ENCODE assay signal across 15 mouse cellular contexts in the genomic region with DNA sequence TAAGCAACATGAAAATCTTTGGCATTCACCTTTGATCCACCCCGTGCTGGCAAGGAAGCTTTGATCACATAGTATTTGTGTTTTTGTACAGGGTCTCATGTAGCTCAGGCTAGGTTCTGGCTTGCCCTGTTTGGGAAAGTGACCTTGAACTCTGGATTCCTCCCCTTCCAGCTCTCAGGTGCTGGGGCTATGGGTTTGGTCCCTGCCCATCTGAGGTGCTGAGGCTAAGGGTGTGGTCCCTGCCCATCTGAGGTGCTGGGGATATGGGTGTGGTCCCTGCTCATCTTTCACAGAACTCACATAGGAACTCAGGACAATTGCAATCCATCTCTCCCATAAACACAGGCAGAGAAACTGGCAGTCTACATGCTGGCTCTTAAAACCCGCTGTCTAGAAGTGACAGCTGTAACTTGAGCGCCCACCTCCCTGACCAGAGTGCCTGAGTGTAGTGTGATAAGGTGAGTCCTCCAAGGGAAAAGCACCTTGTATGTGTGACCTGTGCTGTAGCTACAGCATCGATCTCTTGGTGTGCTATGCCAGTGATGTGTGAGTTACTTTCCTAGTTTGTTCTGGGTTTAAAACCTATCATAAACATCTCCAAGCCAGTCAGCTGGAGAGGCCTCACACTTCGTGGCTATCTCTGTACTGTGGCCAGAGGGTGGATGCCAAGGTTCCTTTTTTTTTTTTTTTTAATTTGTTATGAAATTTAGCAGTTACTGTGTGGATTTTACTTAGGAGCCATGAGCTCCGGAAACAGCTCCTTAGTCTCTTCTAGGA.
A peak's percentile ranks its signal among the peaks of the same experiment; 100 is the strongest.
DNase-seq lines count a peak whose midpoint lies in the region; ATAC-seq and TF ChIP-seq lines count a peak whose summit lies in the region.
"Had no signal": no experiment of that assay in that cellular context is flagged by ENCODE, and none has a peak within 500 bp of the region (broad histone marks: within the 10 kb centered on the region; RNA-seq: fewer than 3 reads in every experiment).

No protein-coding gene starts in this region.

- TF ChIP-seq EP300 in liver, postnatal 0 days (IDR thresholded peaks at IDR 0.05; ENCODE audit: low read depth) = no peak

- H3K4me1 ChIP-seq in liver, embryonic 11.5 days (replicated peaks; ENCODE audit: control insufficient read depth, insufficient read depth, low read length) = peaks cover 4% of the 10 kb centered on the region; the same call in 1 of the 2 replicates
- H3K4me1 ChIP-seq in liver, postnatal 0 days (ENCODE audit: insufficient read depth) = no peaks in the 10 kb centered on the region
- H3K4me1 ChIP-seq in heart, embryonic 15.5 days (replicated peaks) = peaks cover 15% of the 10 kb centered on the region
- H3K4me1 ChIP-seq: neural tube, embryonic 13.5 days had no signal

- no peaks in the 10 kb centered on the region for H3K27me3 ChIP-seq in liver, embryonic 11.5 days (replicated peaks; ENCODE audit: control insufficient read depth, insufficient read depth, low read length)
- no peaks in the 10 kb centered on the region for H3K27me3 ChIP-seq in liver, postnatal 0 days (ENCODE audit: insufficient read depth, low read length)
- no peaks in the 10 kb centered on the region for H3K27me3 ChIP-seq in heart, embryonic 15.5 days
- H3K27me3 ChIP-seq: neural tube, embryonic 13.5 days had no signal

- no peak for TF ChIP-seq CTCF in liver, postnatal 0 days (IDR thresholded peaks at IDR 0.05; ENCODE audit: low read depth)

- H3K9ac ChIP-seq in liver, embryonic 11.5 days (ENCODE audit: low read depth, low read length) = no peak overlapping the region
- no peak overlapping the region for H3K9ac ChIP-seq in liver, postnatal 0 days (replicated peaks)
- no peak overlapping the region for H3K9ac ChIP-seq in heart, embryonic 15.5 days
- H3K9ac ChIP-seq: liver, embryonic 14.5 days; neural tube, embryonic 13.5 days had no signal

- DNase-seq in embryo, embryonic 10 days (ENCODE audit: low spot score) = peak; percentile 2
- no peak for DNase-seq in embryo, embryonic 9.5 days (ENCODE audit: extremely low spot score)
- DNase-seq in liver, embryonic 11.5 days (ENCODE audit: low spot score) = no peak
- no peak for DNase-seq in liver, postnatal 0 days
- DNase-seq in NIH3T3 (ENCODE audit: low read depth) = peak; percentile 30
- no peak for DNase-seq in cerebellum, adult 8-10 months
- DNase-seq: cerebellum, adult 18-20 months; kidney, postnatal 10 days; midbrain, embryonic 14.5 days; thymus, adult 18-20 months had no signal

- H3K4me2 ChIP-seq in liver, embryonic 11.5 days = no peak overlapping the region
- H3K4me2 ChIP-seq in liver, postnatal 0 days (ENCODE audit: low read depth, low read length) = no peak overlapping the region
- H3K4me2 ChIP-seq in heart, embryonic 15.5 days = peak overlapping the region; percentile 41
- H3K4me2 ChIP-seq: neural tube, embryonic 13.5 days had no signal

- 68% methylated on average over 6 of the region's 6 CpGs for WGBS in liver, embryonic 11.5 days
- 64% methylated on average over 6 of the region's 6 CpGs for WGBS in liver, postnatal 0 days (ENCODE audit: insufficient replicate concordance)
- WGBS in heart, embryonic 15.5 days = 31% methylated on average over 6 of the region's 6 CpGs

- H3K4me3 ChIP-seq in liver, embryonic 11.5 days (ENCODE audit: low read depth, low read length) = no peak overlapping the region
- H3K4me3 ChIP-seq in liver, postnatal 0 days (ENCODE audit: low read depth, low read length) = no peak overlapping the region
- no peak overlapping the region for H3K4me3 ChIP-seq in heart, embryonic 15.5 days
- H3K4me3 ChIP-seq: neural tube, embryonic 13.5 days had no signal

- H3K36me3 ChIP-seq in liver, embryonic 11.5 days (ENCODE audit: control insufficient read depth, insufficient read depth, low read length) = no peaks in the 10 kb centered on the region
- no peaks in the 10 kb centered on the region for H3K36me3 ChIP-seq in liver, postnatal 0 days (replicated peaks; ENCODE audit: insufficient read depth, low read length)
- H3K36me3 ChIP-seq in heart, embryonic 15.5 days = no peaks in the 10 kb centered on the region
- H3K36me3 ChIP-seq: neural tube, embryonic 13.5 days had no signal

- no peaks in the 10 kb centered on the region for H3K9me3 ChIP-seq in liver, embryonic 11.5 days (ENCODE audit: control insufficient read depth, low read length)
- H3K9me3 ChIP-seq in liver, postnatal 0 days (ENCODE audit: low read length) = no peaks in the 10 kb centered on the region
- no peaks in the 10 kb centered on the region for H3K9me3 ChIP-seq in heart, embryonic 15.5 days (replicated peaks)
- H3K9me3 ChIP-seq: neural tube, embryonic 13.5 days had no signal

- ATAC-seq in liver, embryonic 11.5 days (replicated peaks; ENCODE audit: low FRiP score) = 0 out of 2 replicates have a peak, but pooled peaks have one; percentile 39
- ATAC-seq in liver, postnatal 0 days = no peak
- peak; percentile 58; the same call in 1 of the 2 replicates for ATAC-seq in heart, embryonic 15.5 days (replicated peaks; ENCODE audit: insufficient number of reproducible peaks, insufficient read depth, low FRiP score, low read depth)
- no peak for ATAC-seq in erythroblast, adult 5-6 weeks (replicated peaks; ENCODE audit: low FRiP score, poor library complexity, severe bottlenecking)
- ATAC-seq: activated CD4-positive, CD25-positive, alpha-beta regulatory T cell, adult 4 months had no signal

- no peak overlapping the region for H3K27ac ChIP-seq in liver, embryonic 11.5 days (ENCODE audit: low read depth, low read length)
- H3K27ac ChIP-seq in liver, postnatal 0 days (ENCODE audit: low read depth) = no peak overlapping the region
- peak overlapping the region; percentile 70 for H3K27ac ChIP-seq in heart, embryonic 15.5 days
- H3K27ac ChIP-seq: liver, embryonic 14.5 days; neural tube, embryonic 13.5 days had no signal

Comparison
In these comparisons a context has a peak if more than half of its experiments do, and no peak if none do; other contexts are left out.
1. DNase-seq: peak in embryo, embryonic 10 days (single experiment) and NIH3T3 (single experiment); none in embryo, embryonic 9.5 days (single experiment), liver, embryonic 11.5 days (single experiment), liver, postnatal 0 days (single experiment) and cerebellum, adult 8-10 months (single experiment).
2. ATAC-seq: peak in liver, embryonic 11.5 days (single experiment) and heart, embryonic 15.5 days (single experiment); none in liver, postnatal 0 days (single experiment) and erythroblast, adult 5-6 weeks (single experiment).